Mouse (Mus musculus): ENCODE measurements around the gene Slc4a2. TPM values are rescaled to one million over a fixed set of nuclear protein-coding genes. Genes with fewer than 3 reads are reported as not detected.
"Not testable (repeated sequence)": the region's sequence is repeated elsewhere in the genome, so short reads cannot be mapped to it uniquely, and the experiment has no call there.

Slc4a2 gene
- total RNA-seq, 2 experiments from 2014 or later, result 11.4 to 24.1 TPM

GRCm38 (mm10) chr5:24393392-24393997, 30.1 kb upstream of the Slc4a2 start, which contains the start of gene Abcb8:
Gene Abcb8 (plus strand): TSS chr5:24393663.
- peak; percentile 63 for ATAC-seq (replicated peaks; ENCODE audit: poor library complexity)

- ATAC-seq (replicated peaks; ENCODE audit: poor library complexity), result peak; percentile 85
These were observed 29.3 kb upstream of the Slc4a2 start for GRCm38 (mm10) chr5:24394165-24394894.

GRCm38 (mm10) chr5:24396254-24396653, 27.4 kb upstream of the Slc4a2 start:
- ATAC-seq (replicated peaks; ENCODE audit: poor library complexity), result not testable (repeated sequence)

- ATAC-seq (replicated peaks; ENCODE audit: poor library complexity), result no peak
These were observed 24.0 kb upstream of the Slc4a2 start for GRCm38 (mm10) chr5:24399686-24400085.

- ATAC-seq (replicated peaks; ENCODE audit: poor library complexity), result no peak
These were observed 23.3 kb upstream of the Slc4a2 start for GRCm38 (mm10) chr5:24400362-24400761.

- ATAC-seq (replicated peaks; ENCODE audit: poor library complexity), result no peak
These were observed 22.6 kb upstream of the Slc4a2 start for GRCm38 (mm10) chr5:24400911-24401605.

- no peak for ATAC-seq (replicated peaks; ENCODE audit: poor library complexity)
These were observed 21.7 kb upstream of the Slc4a2 start for GRCm38 (mm10) chr5:24401969-24402368.

GRCm38 (mm10) chr5:24404594-24405360, 18.9 kb upstream of the Slc4a2 start:
- ATAC-seq (replicated peaks; ENCODE audit: poor library complexity), result peak; percentile 42; the same call in 1 of the 2 replicates

GRCm38 (mm10) chr5:24405389-24405876, 18.2 kb upstream of the Slc4a2 start:
- no peak for ATAC-seq (replicated peaks; ENCODE audit: poor library complexity)

GRCm38 (mm10) chr5:24408651-24409050, 15.0 kb upstream of the Slc4a2 start:
- ATAC-seq (replicated peaks; ENCODE audit: poor library complexity), result no peak

- ATAC-seq (replicated peaks; ENCODE audit: poor library complexity), result no peak
These were observed 14.2 kb upstream of the Slc4a2 start for GRCm38 (mm10) chr5:24409466-24409865.

GRCm38 (mm10) chr5:24412063-24412462, 11.6 kb upstream of the Slc4a2 start:
- ATAC-seq (replicated peaks; ENCODE audit: poor library complexity), result no peak

GRCm38 (mm10) chr5:24413042-24413693, 10.5 kb upstream of the Slc4a2 start, which contains the start of gene Asic3:
Gene Asic3 (plus strand): TSS chr5:24413392.
- no peak for ATAC-seq (replicated peaks; ENCODE audit: poor library complexity)

GRCm38 (mm10) chr5:24413938-24414337, 9.7 kb upstream of the Slc4a2 start:
- ATAC-seq (replicated peaks; ENCODE audit: poor library complexity), result no peak

- peak; percentile 85 for ATAC-seq (replicated peaks; ENCODE audit: poor library complexity)
These were observed 7.4 kb upstream of the Slc4a2 start for GRCm38 (mm10) chr5:24416222-24416736.

- no peak for ATAC-seq (replicated peaks; ENCODE audit: poor library complexity)
These were observed 6.0 kb upstream of the Slc4a2 start for GRCm38 (mm10) chr5:24417587-24417986.

- no peak for ATAC-seq (replicated peaks; ENCODE audit: poor library complexity)
These were observed 3.3 kb upstream of the Slc4a2 start for GRCm38 (mm10) chr5:24420381-24420780.

- peak; percentile 18 for ATAC-seq (replicated peaks; ENCODE audit: poor library complexity)
These were observed 556 bp downstream of the Slc4a2 start for GRCm38 (mm10) chr5:24424004-24424781.

GRCm38 (mm10) chr5:24424861-24425411, 1.3 kb downstream of the Slc4a2 start:
- ATAC-seq (replicated peaks; ENCODE audit: poor library complexity), result peak; percentile 45
